Mouse (Mus musculus) ES-E14 (cell line): ENCODE data around the gene Myo15b. TPM values are rescaled to one million over a fixed set of nuclear protein-coding genes. Genes with fewer than 3 reads are reported as not detected.

Experiments
- DNase-seq: peaks from one replicate; pipeline ENCODE4 v3.0.0-alpha.2; 2013; ENCODE audit warnings: low read depth, low spot score
- H3K27ac ChIP-seq: 2 replicates; pipeline ENCODE4 v1.5.1; 2012; ENCODE audit warnings: low read depth, mild to moderate bottlenecking, low read length, moderate library complexity, mixed read lengths; ENCODE audit not compliant: poor library complexity, insufficient read depth, severe bottlenecking
- H3K36me3 ChIP-seq: 2 replicates; pipeline ENCODE4 v1.6.1; 2012; ENCODE audit warnings: mild to moderate bottlenecking, low read length, moderate library complexity, mixed read lengths; ENCODE audit not compliant: control insufficient read depth, poor library complexity, insufficient read depth, severe bottlenecking
- H3K4me1 ChIP-seq, 2 experiments: fragments of 150-350 bp in 1 of 2; sonication (generic) in 1 of 2; 2 replicates each; pipeline ENCODE4 v1.6.1; 2012; ENCODE audit warnings: low read length in 2 of 2, mild to moderate bottlenecking in 1 of 2, mixed read lengths in 1 of 2; ENCODE audit not compliant: control insufficient read depth in 2 of 2, insufficient read depth in 2 of 2, poor library complexity in 1 of 2
- H3K4me3 ChIP-seq, 2 experiments: fragments of 150-350 bp in 1 of 2; sonication (generic) in 1 of 2; 2 replicates each; pipeline ENCODE4 v1.5.1; 2012; ENCODE audit warnings: low read length in 2 of 2, low read depth in 1 of 2, mild to moderate bottlenecking in 1 of 2, mixed read lengths in 1 of 2; ENCODE audit not compliant: insufficient read depth in 1 of 2, poor library complexity in 1 of 2, severe bottlenecking in 1 of 2
- H3K9ac ChIP-seq: 2 replicates; pipeline ENCODE4 v1.6.1; 2012; ENCODE audit warnings: low read depth, mild to moderate bottlenecking, low read length, mixed read lengths; ENCODE audit not compliant: poor library complexity, insufficient read depth, severe bottlenecking
- H3K9me3 ChIP-seq: fragments of 150-350 bp; sonication (generic); 2 replicates; pipeline ENCODE4 v1.6.1; 2012; ENCODE audit warnings: low read depth, mild to moderate bottlenecking, low read length; ENCODE audit not compliant: control insufficient read depth, insufficient read depth
- CHD2 ChIP-seq: IDR thresholded peaks from 2 replicates; pipeline ENCODE4 v1.6.1; 2014; ENCODE audit warnings: mild to moderate bottlenecking, low read depth, low read length, inconsistent platforms
- HCFC1 ChIP-seq: IDR thresholded peaks from 2 replicates; pipeline ENCODE4 v1.6.1; 2012; ENCODE audit warnings: low read length, inconsistent platforms, borderline replicate concordance; ENCODE audit not compliant: insufficient read depth
- MAFK ChIP-seq: IDR thresholded peaks from 2 replicates; pipeline ENCODE4 v1.6.1; 2014; ENCODE audit warnings: mild to moderate bottlenecking, low read depth, low read length, inconsistent platforms; ENCODE audit not compliant: insufficient read depth
- ZC3H11A ChIP-seq: IDR thresholded peaks from 2 replicates; pipeline ENCODE4 v1.6.1; 2012; ENCODE audit warnings: low read depth, mild to moderate bottlenecking, inconsistent platforms, low read length, borderline replicate concordance
- ZNF384 ChIP-seq: IDR thresholded peaks from 2 replicates; pipeline ENCODE4 v1.6.1; 2012; ENCODE audit warnings: low read depth, low read length, inconsistent platforms
- in situ Hi-C, 2 experiments: fragments of 600-800 bp; cut with MboI; formaldehyde crosslinking; loops; one replicate each; pipeline ENCODE4 v1.15.1; 2025; ENCODE audit warnings: low sequenced_read_pairs in 2 of 2, inconsistent platforms in 1 of 2; ENCODE audit not compliant: unreplicated experiment in 2 of 2
- total RNA-seq: library from RNA; depleted of rRNA; stranded (reverse); fragments of 300-350 nt; gene quantifications from 2 replicates; pipeline ENCODE4 v1.2.3, GENCODE M21; 2012

Myo15b gene
- total RNA-seq, 1 experiment: 4.6 TPM

- no peaks in the 10 kb centered on the region for H3K9me3 ChIP-seq
- no peak overlapping the region for H3K4me3 ChIP-seq
- no peak for DNase-seq
- no peak overlapping the region for H3K27ac ChIP-seq
- TF ChIP-seq CHD2 (no peak), ZNF384 (no peak), ZC3H11A (no peak), HCFC1 (no peak), MAFK (no peak)
- no peak overlapping the region for H3K9ac ChIP-seq
- in situ Hi-C loops: no loop called here
- peaks cover under 1% of the 10 kb centered on the region; the same call in 1 of the 2 replicates for H3K36me3 ChIP-seq
- 0 out of 4 replicates have a peak, but pooled peaks cover 0 to 5% of the 10 kb centered on the region in 2 experiments for H3K4me1 ChIP-seq
Measured at GRCm38 (mm10) chr11:115911134-115911561, 52.9 kb downstream of the Myo15b start.

- no peak within 1 kb of the TSS for H3K9ac ChIP-seq
- no peak within 1 kb of the TSS for H3K27ac ChIP-seq
- in situ Hi-C loops: no loop called here
- H3K4me3 ChIP-seq: no peak within 1 kb of the TSS
- H3K9me3 ChIP-seq: no peaks in the 10 kb centered on the region
- no peak for DNase-seq
- peaks cover 3% of the 10 kb centered on the region; the same call in 1 of the 2 replicates for H3K36me3 ChIP-seq
- peaks cover 0 to 5% of the 10 kb centered on the region in 2 experiments; a peak in 1 of 4 replicates for H3K4me1 ChIP-seq
- TF ChIP-seq ZC3H11A (no peak), HCFC1 (no peak), MAFK (no peak), ZNF384 (no peak), CHD2 (no peak)
Measured at GRCm38 (mm10) chr11:115911632-115912376, 53.6 kb downstream of the Myo15b start, which contains the start of gene Smim6. Gene Smim6, plus strand, starts transcription at chr11:115912017.

DNA sequence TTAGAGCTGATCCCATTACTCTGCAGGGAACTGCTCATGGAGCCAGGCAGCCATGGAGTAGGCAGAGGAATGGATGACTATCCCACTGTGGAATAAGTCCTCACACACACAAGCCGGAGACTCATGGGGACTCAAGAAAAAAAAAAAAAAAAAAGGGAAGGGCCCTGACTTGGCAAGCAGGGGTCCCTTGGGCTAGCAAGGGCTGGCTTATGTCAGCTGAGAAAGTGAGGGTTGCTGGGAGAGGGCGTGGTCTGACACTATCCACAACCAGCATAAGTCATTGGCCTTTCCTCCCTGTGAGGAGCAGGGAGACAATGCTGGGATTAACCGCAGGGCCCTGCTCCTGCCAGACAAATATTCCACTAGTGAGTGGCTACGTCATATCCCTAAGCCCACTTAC is 58.4 kb downstream of the Myo15b start:
- TF ChIP-seq ZNF384: no peak; the same call in 1 of the 2 replicates
- no peak for TF ChIP-seq CHD2
- no peak for TF ChIP-seq MAFK
- no peak for TF ChIP-seq ZC3H11A
- TF ChIP-seq HCFC1: no peak
- H3K27ac ChIP-seq: no peak overlapping the region
- H3K4me1 ChIP-seq: peaks cover 0 to 5% of the 10 kb centered on the region in 2 experiments; a peak in 1 of 4 replicates
- H3K9me3 ChIP-seq: no peaks in the 10 kb centered on the region
- in situ Hi-C loops: no loop called here
- no peak overlapping the region for H3K4me3 ChIP-seq
- peaks cover 5% of the 10 kb centered on the region; the same call in 1 of the 2 replicates for H3K36me3 ChIP-seq
- H3K9ac ChIP-seq: no peak overlapping the region
- no peak for DNase-seq

DNA sequence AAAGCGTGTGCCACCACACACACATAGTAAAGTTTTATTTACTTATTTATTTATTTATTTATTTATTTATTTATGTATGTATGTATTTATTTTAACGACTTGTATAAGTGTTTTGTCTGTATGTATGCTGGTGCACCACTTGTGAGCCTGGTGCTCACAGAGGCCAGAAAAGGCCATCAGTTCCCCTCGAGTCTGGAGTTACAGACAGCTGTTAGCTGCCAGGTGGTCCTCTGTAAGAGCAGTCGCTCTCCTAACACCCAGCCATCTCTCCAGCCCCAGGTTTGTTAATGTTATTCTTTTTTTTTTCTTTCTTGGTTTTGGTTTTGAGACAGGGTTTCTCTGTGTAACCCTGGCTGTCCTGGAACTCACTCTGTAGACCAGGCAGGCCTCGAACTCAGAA is 60.4 kb downstream of the Myo15b start:
- Histone ChIP-seq H3K4me3 (no peak overlapping the region), H3K4me1 (no peaks in the 10 kb centered on the region; a peak in 1 of 4 replicates), H3K36me3 (peaks cover 11% of the 10 kb centered on the region), H3K9me3 (no peaks in the 10 kb centered on the region), H3K9ac (no peak overlapping the region), H3K27ac (no peak overlapping the region)
- DNase-seq: no peak
- in situ Hi-C loops: no loop called here
- TF ChIP-seq MAFK (no peak), HCFC1 (no peak), ZC3H11A (no peak), ZNF384 (no peak), CHD2 (no peak)
